Mouse (Mus musculus): ENCODE results near the gene Efcab9. TPM values are rescaled to one million over a fixed set of nuclear protein-coding genes. Genes with fewer than 3 reads are reported as not detected.
"Not testable (repeated sequence)": the region's sequence is repeated elsewhere in the genome, so short reads cannot be mapped to it uniquely, and the experiment has no call there.

The Efcab9 gene
- polyA plus RNA-seq, 1 experiment from 2014 or later: not detected

- Histone ChIP-seq H3K36me3 (replicated peaks; ENCODE audit: control insufficient read depth, insufficient read depth) (peaks cover 41% of the 10 kb centered on the region), H3K27ac (no peak overlapping the region), H3K4me1 (replicated peaks; ENCODE audit: control insufficient read depth, insufficient read depth, low read length) (no peaks in the 10 kb centered on the region), H3K27me3 (ENCODE audit: control insufficient read depth, insufficient read depth, low read length) (no peaks in the 10 kb centered on the region), H3K9me3 (ENCODE audit: control insufficient read depth, low read length) (no peaks in the 10 kb centered on the region), H3K9ac (no peak overlapping the region), H3K4me2 (replicated peaks) (no peak overlapping the region), H3K4me3 (replicated peaks; ENCODE audit: low read length) (no peak overlapping the region)
- no peak for DNase-seq (ENCODE audit: low spot score)
- no peak for ATAC-seq (ENCODE audit: low FRiP score)
- WGBS: 88% methylated on average over 8 of the region's 8 CpGs
Observed at GRCm38 (mm10) chr11:32516916-32517712, 14.8 kb downstream of the Efcab9 start.

DNA sequence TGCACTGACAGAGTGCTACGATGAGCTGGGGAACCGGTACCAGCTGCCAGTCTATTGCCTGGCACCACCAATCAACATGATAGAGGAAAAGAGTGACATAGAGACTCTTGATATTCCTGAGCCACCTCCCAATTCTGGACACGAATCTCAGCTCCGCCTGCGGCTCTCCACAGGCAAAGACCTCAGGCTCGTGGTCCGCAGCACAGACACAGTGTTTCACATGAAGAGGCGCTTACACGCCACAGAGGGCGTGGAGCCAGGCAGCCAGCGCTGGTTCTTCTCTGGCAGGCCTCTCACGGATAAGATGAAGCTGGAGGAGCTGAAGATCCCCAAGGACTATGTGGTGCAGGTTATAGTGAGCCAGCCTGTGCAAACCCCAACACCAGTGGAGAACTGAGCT is 15.8 kb downstream of the Efcab9 start:
- Histone ChIP-seq H3K9me3 (ENCODE audit: control insufficient read depth, low read length) (no peaks in the 10 kb centered on the region), H3K9ac (no peak overlapping the region), H3K4me1 (replicated peaks; ENCODE audit: control insufficient read depth, insufficient read depth, low read length) (no peaks in the 10 kb centered on the region), H3K36me3 (replicated peaks; ENCODE audit: control insufficient read depth, insufficient read depth) (peaks cover 41% of the 10 kb centered on the region), H3K27me3 (ENCODE audit: control insufficient read depth, insufficient read depth, low read length) (no peaks in the 10 kb centered on the region), H3K4me3 (replicated peaks; ENCODE audit: low read length) (no peak overlapping the region), H3K4me2 (replicated peaks) (no peak overlapping the region), H3K27ac (no peak overlapping the region)
- 91% methylated on average over 12 of the region's 12 CpGs for WGBS
- ATAC-seq (ENCODE audit: low FRiP score) (no peak), DNase-seq (ENCODE audit: low spot score) (no peak)

GRCm38 (mm10) chr11:32514853-32515252 is 17.0 kb downstream of the Efcab9 start:
- ATAC-seq (ENCODE audit: low FRiP score); H3K9ac ChIP-seq; H3K27ac ChIP-seq; H3K9me3 ChIP-seq (ENCODE audit: control insufficient read depth, low read length); H3K4me1 ChIP-seq (replicated peaks; ENCODE audit: control insufficient read depth, insufficient read depth, low read length); H3K4me2 ChIP-seq (replicated peaks); DNase-seq (ENCODE audit: low spot score); H3K4me3 ChIP-seq (replicated peaks; ENCODE audit: low read length); H3K27me3 ChIP-seq (ENCODE audit: control insufficient read depth, insufficient read depth, low read length): not testable (repeated sequence)
- WGBS: 90% methylated on average over 5 of the region's 5 CpGs
- peaks cover 37% of the 10 kb centered on the region for H3K36me3 ChIP-seq (replicated peaks; ENCODE audit: control insufficient read depth, insufficient read depth)

DNA sequence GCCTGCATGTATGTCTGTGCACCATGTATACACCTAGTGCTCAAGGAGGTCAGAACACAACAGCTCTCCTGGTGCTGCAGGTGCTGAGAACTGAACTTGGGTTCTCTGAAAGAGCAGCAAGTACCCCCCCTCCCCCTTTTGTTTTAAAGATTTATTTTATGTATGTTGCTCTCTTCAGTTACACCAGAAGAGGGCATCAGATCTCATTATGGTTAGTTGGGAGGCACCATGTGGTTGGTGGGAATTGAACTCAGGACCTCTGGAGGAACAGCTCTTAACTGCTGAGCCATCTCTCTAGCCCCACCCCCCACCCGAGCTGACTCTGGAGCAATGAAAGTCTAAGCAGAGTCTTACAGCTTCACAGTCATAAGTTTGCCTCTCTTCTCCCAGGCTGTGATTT is 21.0 kb downstream of the Efcab9 start:
- Histone ChIP-seq H3K9ac (no peak overlapping the region), H3K27ac (no peak overlapping the region), H3K4me3 (replicated peaks; ENCODE audit: low read length) (no peak overlapping the region), H3K36me3 (replicated peaks; ENCODE audit: control insufficient read depth, insufficient read depth) (peaks cover 6% of the 10 kb centered on the region), H3K4me2 (replicated peaks) (no peak overlapping the region), H3K4me1 (replicated peaks; ENCODE audit: control insufficient read depth, insufficient read depth, low read length) (no peaks in the 10 kb centered on the region), H3K27me3 (ENCODE audit: control insufficient read depth, insufficient read depth, low read length) (no peaks in the 10 kb centered on the region), H3K9me3 (ENCODE audit: control insufficient read depth, low read length) (no peaks in the 10 kb centered on the region)
- ATAC-seq (ENCODE audit: low FRiP score): no peak
- WGBS: 74% methylated on average over 1 of the region's 1 CpGs
- no peak for DNase-seq (ENCODE audit: low spot score)

GRCm38 (mm10) chr11:32505091-32505739 is 26.7 kb downstream of the Efcab9 start:
- 87% methylated on average over 7 of the region's 7 CpGs for WGBS
- H3K27ac ChIP-seq: no peak overlapping the region
- H3K4me1 ChIP-seq (replicated peaks; ENCODE audit: control insufficient read depth, insufficient read depth, low read length): no peaks in the 10 kb centered on the region
- H3K4me2 ChIP-seq (replicated peaks): no peak overlapping the region
- no peak overlapping the region for H3K4me3 ChIP-seq (replicated peaks; ENCODE audit: low read length)
- peaks cover 24% of the 10 kb centered on the region for H3K36me3 ChIP-seq (replicated peaks; ENCODE audit: control insufficient read depth, insufficient read depth)
- no peak for ATAC-seq (ENCODE audit: low FRiP score)
- no peaks in the 10 kb centered on the region for H3K27me3 ChIP-seq (ENCODE audit: control insufficient read depth, insufficient read depth, low read length)
- no peak overlapping the region for H3K9ac ChIP-seq
- DNase-seq (ENCODE audit: low spot score): no peak
- H3K9me3 ChIP-seq (ENCODE audit: control insufficient read depth, low read length): no peaks in the 10 kb centered on the region

GRCm38 (mm10) chr11:32503711-32504110 is 28.2 kb downstream of the Efcab9 start:
- DNase-seq (ENCODE audit: low spot score) (no peak), ATAC-seq (ENCODE audit: low FRiP score) (no peak)
- Histone ChIP-seq H3K36me3 (replicated peaks; ENCODE audit: control insufficient read depth, insufficient read depth) (peaks cover 35% of the 10 kb centered on the region), H3K27ac (no peak overlapping the region), H3K9me3 (ENCODE audit: control insufficient read depth, low read length) (no peaks in the 10 kb centered on the region), H3K27me3 (ENCODE audit: control insufficient read depth, insufficient read depth, low read length) (no peaks in the 10 kb centered on the region), H3K4me3 (replicated peaks; ENCODE audit: low read length) (no peak overlapping the region), H3K4me1 (replicated peaks; ENCODE audit: control insufficient read depth, insufficient read depth, low read length) (no peaks in the 10 kb centered on the region), H3K4me2 (replicated peaks) (no peak overlapping the region), H3K9ac (no peak overlapping the region)
- 98% methylated on average over 2 of the region's 2 CpGs for WGBS

DNA sequence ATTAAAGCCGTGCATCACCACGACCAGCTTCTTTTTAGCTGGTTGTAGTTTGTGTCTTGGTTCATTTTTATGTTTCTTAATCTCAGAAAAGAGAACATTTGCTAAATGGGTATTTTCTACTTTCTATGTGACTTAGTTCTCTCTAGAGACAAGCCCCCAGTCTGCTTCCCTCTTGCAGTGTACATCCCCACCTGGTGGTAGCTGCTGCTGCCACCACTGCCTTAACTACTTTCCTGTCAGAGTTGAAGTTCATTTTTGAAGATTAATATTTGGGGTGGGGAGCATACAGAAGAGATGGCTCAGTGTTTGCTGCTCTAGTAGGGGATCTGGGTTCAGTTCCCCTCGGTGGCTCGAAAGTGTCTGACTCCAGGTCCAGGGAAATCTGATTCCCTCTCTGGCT is 31.9 kb downstream of the Efcab9 start:
- Histone ChIP-seq H3K4me3 (replicated peaks; ENCODE audit: low read length) (no peak overlapping the region), H3K36me3 (replicated peaks; ENCODE audit: control insufficient read depth, insufficient read depth) (peaks cover 35% of the 10 kb centered on the region), H3K4me1 (replicated peaks; ENCODE audit: control insufficient read depth, insufficient read depth, low read length) (no peaks in the 10 kb centered on the region), H3K4me2 (replicated peaks) (no peak overlapping the region), H3K27ac (no peak overlapping the region), H3K9me3 (ENCODE audit: control insufficient read depth, low read length) (no peaks in the 10 kb centered on the region), H3K9ac (no peak overlapping the region), H3K27me3 (ENCODE audit: control insufficient read depth, insufficient read depth, low read length) (no peaks in the 10 kb centered on the region)
- ATAC-seq (ENCODE audit: low FRiP score): no peak
- DNase-seq (ENCODE audit: low spot score): no peak
- WGBS: 96% methylated on average over 4 of the region's 4 CpGs

DNA sequence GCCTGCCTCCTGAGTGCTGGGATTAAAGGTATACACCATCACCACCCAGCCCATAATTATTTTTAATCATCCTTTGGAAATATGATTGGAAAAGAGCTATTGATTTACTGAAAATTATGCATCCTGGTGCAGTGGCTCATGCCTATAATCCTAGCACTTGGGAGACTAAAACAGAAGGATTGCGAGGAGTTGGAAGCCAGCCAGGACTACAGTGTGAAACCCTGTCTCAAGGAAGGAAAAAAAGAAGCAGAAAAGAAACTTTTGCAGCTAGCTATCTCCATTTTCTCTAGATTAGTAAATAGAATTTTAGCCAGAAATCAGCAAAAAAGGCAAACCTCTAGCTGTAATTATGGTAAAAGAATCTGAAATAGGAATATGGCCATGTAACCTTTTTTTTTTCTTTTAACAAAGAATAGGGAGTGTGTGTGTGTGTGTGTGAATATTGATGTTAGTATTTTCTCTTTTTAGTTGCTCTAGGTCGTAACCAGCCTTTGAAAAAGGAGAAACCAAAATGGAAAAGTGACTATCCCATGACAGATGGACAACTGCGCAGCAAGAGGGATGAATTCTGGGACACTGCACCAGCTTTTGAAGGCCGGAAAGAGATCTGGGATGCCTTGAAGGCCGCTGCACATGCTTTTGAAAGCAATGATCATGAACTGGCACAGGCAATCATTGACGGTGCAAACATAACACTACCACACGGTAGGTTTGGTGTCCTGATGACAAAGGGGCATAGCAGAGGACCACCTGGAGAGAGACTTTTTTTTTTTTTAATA is 32.9 kb downstream of the Efcab9 start:
- ATAC-seq (ENCODE audit: low FRiP score): no peak
- peak; percentile 38 for DNase-seq (ENCODE audit: low spot score)
- Histone ChIP-seq H3K4me3 (replicated peaks; ENCODE audit: low read length) (no peak overlapping the region), H3K36me3 (replicated peaks; ENCODE audit: control insufficient read depth, insufficient read depth) (peaks cover 34% of the 10 kb centered on the region), H3K9ac (no peak overlapping the region), H3K27ac (0 out of 2 replicates have a peak overlapping the region, but pooled peaks have one; percentile 14), H3K9me3 (ENCODE audit: control insufficient read depth, low read length) (no peaks in the 10 kb centered on the region), H3K4me2 (replicated peaks) (no peak overlapping the region), H3K27me3 (ENCODE audit: control insufficient read depth, insufficient read depth, low read length) (no peaks in the 10 kb centered on the region), H3K4me1 (replicated peaks; ENCODE audit: control insufficient read depth, insufficient read depth, low read length) (no peaks in the 10 kb centered on the region)
- WGBS: 78% methylated on average over 7 of the region's 7 CpGs

GRCm38 (mm10) chr11:32495283-32495682 is 36.6 kb downstream of the Efcab9 start:
- ATAC-seq (ENCODE audit: low FRiP score) (no peak), DNase-seq (ENCODE audit: low spot score) (no peak)
- H3K4me3 ChIP-seq (replicated peaks; ENCODE audit: low read length): no peak overlapping the region
- no peak overlapping the region for H3K4me2 ChIP-seq (replicated peaks)
- no peaks in the 10 kb centered on the region for H3K9me3 ChIP-seq (ENCODE audit: control insufficient read depth, low read length)
- H3K9ac ChIP-seq: no peak overlapping the region
- 89% methylated on average over 2 of the region's 2 CpGs for WGBS
- H3K36me3 ChIP-seq (replicated peaks; ENCODE audit: control insufficient read depth, insufficient read depth): peaks cover 11% of the 10 kb centered on the region; the same call in 1 of the 2 replicates
- no peaks in the 10 kb centered on the region for H3K4me1 ChIP-seq (replicated peaks; ENCODE audit: control insufficient read depth, insufficient read depth, low read length)
- no peak overlapping the region for H3K27ac ChIP-seq
- no peaks in the 10 kb centered on the region for H3K27me3 ChIP-seq (ENCODE audit: control insufficient read depth, insufficient read depth, low read length)

Measured in hindbrain, embryonic 14.5 days (tissue).